Comparison of ENCODE assay signal across 8 mouse cellular contexts in the genomic region with DNA sequence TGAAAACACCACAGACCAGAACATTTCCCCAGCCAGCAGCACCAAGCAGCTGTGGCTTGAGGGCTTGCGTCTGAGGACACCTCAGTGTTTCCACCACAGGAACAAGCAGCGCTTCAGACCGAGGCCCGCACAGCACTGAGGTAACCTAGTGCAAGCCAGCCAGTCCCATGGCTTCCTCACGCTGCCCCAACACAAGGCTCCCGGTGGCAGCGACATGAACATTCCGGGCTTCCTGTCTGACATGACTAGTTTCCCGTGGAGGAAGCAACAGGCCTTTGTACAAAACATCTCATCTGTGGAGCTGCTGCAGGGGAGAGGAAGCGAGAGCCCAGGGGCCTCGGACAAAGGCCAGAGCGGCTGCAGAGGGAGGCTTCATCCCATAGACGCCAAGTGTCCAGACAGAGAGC. TPM values are rescaled to one million over a fixed set of nuclear protein-coding genes. Genes with fewer than 3 reads are reported as not detected.
DNase-seq lines count a peak whose midpoint lies in the region; ATAC-seq lines count a peak whose summit lies in the region.

No protein-coding gene starts in this region.

- H3K36me3 ChIP-seq in megakaryocyte, embryonic 14.5 days (replicated peaks; ENCODE audit: low read length) = peaks cover 34% of the 10 kb centered on the region

- peak; percentile 30 to 39 for DNase-seq in adrenal gland, postnatal 36 days
- DNase-seq in adrenal gland, adult 8-10 months = no peak
- DNase-seq in heart, postnatal 10 days = peak; percentile 58 to 61
- DNase-seq in kidney, postnatal 25 days = peak; percentile 61 to 80
- DNase-seq in urinary bladder, postnatal 14 days (ENCODE audit: low spot score) = no peak
- no peak for DNase-seq in gastrocnemius, adult 18-20 months (ENCODE audit: low spot score)

- H3K4me3 ChIP-seq in megakaryocyte, embryonic 14.5 days (replicated peaks) = peak overlapping the region; percentile 86

- peaks cover 11% of the 10 kb centered on the region for H3K27me3 ChIP-seq in megakaryocyte, embryonic 14.5 days (replicated peaks)

- no peaks in the 10 kb centered on the region for H3K9me3 ChIP-seq in megakaryocyte, embryonic 14.5 days

- H3K4me1 ChIP-seq in megakaryocyte, embryonic 14.5 days = peaks cover 96% of the 10 kb centered on the region

- intact Hi-C loops in heart, postnatal 10 days (cut with DNase I) = no loop called here

- ATAC-seq in erythroblast, adult 5-6 weeks (replicated peaks; ENCODE audit: low FRiP score, poor library complexity, severe bottlenecking) = no peak

RNA-seq across cellular contexts. Expression of a gene that starts 51.3 kb away (rescaled TPM):
- total RNA-seq in adrenal gland, postnatal 36 days (2021) = 1 to 10 TPM in 1 of 2 experiments, not detected in 1; 1.9 TPM
- 1 to 10 TPM in 2 of 4 experiments, under 1 TPM in 1, not detected in 1; 0.84 to 2.6 (median 2.3) TPM for total RNA-seq in adrenal gland, adult 8-10 months (2022)
- total RNA-seq in heart, postnatal 10 days (2021) = 1 to 10 TPM; 2.0 to 2.1 TPM
- polyA plus RNA-seq in megakaryocyte, embryonic 14.5 days (2012; ENCODE audit: insufficient read depth, low replicate concordance) = 1.6 and 3.5 TPM in 2 replicates
- not detected in 2 replicates for total RNA-seq in erythroblast, adult 5-6 weeks (2015; ENCODE audit: low replicate concordance)
- not detected in 2 replicates for total RNA-seq in erythroblast, adult 5-6 weeks (2017; ENCODE audit: low replicate concordance)
- under 1 TPM in 1 of 2 experiments, not detected in 1; 0.31 TPM for total RNA-seq in gastrocnemius, adult 18-20 months (2021)

Comparison
In these comparisons a context has a peak if more than half of its experiments do, and no peak if none do; other contexts are left out.
1. DNase-seq: peak in adrenal gland, postnatal 36 days (2 of 2), heart, postnatal 10 days (2 of 2) and kidney, postnatal 25 days (2 of 2); none in adrenal gland, adult 8-10 months (single experiment), urinary bladder, postnatal 14 days (single experiment) and gastrocnemius, adult 18-20 months (single experiment).